Mouse (Mus musculus): ENCODE results near the gene Tceal7.
"Not testable (repeated sequence)": the region's sequence is repeated elsewhere in the genome, so short reads cannot be mapped to it uniquely, and the experiment has no call there.

Tceal7 gene

DNA sequence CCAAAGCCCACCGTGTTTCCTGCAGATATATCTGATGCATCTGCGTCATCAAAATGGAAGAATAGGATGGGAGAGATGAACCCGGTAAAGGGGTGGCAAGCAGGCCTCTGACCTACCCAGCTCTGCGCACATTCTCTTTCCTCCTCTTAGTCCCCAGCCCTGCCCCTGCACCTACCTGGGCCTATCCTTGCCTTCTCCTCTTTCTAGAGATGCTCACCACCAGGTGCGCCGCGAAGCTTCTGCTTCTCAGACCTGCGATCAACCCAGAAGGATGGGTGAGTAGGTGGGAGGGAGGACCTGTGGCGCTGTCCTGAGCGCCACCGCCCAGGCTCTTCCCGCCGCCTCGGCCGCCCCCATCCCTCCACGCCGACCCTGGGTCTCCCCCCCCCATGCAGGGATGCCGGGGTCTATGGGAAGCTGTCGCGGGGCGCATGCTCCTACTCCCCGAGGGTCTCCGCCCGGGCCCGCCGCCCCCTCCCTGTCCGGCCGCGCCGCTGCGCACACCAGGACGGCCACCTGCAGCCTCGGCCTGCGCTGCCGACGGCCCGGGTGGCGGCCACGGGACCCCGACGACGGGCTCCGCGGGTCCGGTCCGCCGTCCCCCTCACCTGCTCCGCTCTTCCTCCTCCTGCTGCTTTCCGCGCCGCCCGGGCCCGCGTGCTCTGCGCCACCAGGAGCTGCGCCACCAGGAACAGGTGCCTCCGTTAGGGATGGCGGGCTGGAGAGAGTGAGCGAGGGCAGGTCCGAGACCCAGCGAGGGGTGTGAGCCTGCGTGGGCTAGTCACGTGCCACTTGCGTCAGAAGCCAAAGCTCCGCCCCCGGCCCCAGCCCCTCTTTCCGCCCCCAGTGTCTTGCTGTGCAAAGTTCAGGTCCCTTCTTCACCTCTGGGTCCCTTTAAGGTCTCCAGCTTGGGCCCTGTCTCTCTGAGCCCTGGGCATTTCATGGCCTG is at the start of gene Tceal7, which contains the start of gene Bex1:
Gene Tceal7 (plus strand): TSS at position 51 of the 949 bp plus-strand sequence.
Gene Bex1 (minus strand): TSS at position 785 of the 949 bp plus-strand sequence.
- not testable (repeated sequence) for DNase-seq

DNA sequence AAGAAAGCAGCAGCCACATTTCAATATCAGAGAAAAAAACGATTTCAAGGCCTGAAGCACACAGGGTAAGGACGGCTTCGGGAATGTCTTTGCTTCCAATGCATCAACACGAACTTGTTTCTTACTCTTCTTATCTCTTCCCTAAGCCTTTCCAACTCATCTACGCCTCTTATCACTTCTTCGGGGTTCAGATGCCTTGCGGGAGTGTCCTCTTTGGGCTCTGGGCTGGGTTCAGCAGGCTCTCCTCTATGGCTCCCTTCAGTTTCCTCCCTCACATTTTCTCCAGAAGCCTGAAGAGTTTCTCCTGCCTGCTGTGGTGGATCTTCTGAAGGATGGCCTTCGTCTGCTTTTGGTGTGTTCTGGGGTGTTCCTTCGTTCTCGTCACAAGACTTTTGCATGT is 44.0 kb upstream of the Tceal7 start:
- DNase-seq = no peak

DNA sequence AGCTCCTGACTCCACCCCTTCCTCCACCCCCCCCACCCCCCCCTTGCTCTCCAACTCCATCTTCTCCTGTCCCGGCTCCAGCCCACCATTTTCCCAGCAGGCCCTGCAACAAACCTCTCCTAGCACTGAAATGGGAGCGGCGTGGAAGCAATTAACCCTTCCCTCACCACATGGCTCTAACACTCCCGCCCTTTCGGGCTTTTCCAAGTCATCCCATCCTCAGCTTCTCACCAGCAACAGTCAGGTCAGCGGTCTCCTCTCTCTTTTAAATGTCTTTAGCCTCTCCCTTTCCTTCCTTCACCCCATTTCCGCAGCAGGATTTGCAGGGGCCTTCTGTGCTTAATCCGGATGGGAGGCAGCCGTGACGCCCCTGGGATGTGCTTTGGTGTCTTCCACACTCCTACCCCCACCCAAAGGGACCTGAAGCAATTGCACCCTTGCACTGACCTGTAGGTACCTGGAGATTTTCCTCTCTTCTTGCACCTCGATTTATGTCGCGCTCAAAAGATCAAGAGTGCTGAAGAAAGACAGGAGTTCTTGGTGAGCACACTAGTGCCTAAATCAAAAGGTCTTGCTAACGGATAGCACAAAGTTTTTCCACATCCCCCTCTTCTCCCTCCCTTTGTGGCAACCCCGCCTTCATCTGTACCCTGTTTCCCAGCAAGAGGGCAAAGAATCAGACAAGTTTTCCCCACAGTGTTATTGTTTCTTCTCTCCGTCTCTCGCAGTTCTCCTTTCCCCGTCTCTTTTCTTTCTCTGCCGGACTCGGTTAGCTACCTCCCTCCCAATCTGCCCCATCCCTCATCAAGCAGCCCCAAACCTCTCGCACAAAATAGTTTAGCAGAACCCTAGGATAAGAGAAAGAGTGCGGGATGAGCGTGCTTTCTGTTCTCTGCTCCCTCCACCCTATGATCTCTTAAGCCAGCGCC is 43.1 kb upstream of the Tceal7 start:
- peak; percentile 44 for DNase-seq

DNA sequence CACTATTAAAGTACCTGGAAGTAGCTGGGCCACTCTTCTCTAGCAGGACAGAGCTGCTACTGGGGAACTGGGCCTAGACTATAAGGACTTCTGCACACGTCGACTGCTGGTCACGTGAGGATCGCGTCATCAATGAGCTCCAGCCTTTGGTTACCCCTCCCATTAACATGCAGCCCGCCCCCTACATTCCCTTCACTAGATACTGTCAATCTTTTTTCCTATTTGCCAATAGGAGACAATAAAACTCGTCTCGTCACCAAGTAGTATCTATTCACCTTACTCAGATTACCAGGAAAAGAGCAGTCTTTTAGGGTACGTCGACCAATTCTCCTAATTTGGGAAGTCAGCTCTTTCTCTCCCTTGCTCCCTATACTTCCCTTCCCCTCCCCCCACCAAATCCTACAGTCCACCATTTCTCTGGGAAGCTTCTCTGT is 42.4 kb upstream of the Tceal7 start, which contains the start of gene Tceal8:
Gene Tceal8 (minus strand): TSS at position 225 of the 434 bp plus-strand sequence.
- peak; percentile 65 for DNase-seq

DNA sequence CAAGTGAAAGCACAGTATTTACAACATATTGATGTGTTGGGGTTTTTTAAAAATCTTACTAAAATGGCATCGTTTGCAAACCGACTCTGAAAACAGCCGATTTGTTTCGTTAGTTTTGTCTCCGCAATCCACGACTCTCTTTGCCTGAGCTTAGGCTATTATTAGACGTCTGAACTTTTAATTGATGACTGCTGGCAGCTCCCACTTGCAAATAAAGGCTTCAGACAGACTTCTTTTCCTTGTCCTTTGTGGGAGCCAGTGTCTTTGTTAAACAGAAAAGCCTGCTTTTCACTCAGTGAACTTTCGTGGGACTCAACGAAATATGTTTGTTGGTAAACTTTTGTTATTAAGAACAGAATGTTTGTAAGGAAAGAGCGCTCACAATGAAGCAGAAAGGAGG is 41.8 kb upstream of the Tceal7 start:
- no peak for DNase-seq

DNA sequence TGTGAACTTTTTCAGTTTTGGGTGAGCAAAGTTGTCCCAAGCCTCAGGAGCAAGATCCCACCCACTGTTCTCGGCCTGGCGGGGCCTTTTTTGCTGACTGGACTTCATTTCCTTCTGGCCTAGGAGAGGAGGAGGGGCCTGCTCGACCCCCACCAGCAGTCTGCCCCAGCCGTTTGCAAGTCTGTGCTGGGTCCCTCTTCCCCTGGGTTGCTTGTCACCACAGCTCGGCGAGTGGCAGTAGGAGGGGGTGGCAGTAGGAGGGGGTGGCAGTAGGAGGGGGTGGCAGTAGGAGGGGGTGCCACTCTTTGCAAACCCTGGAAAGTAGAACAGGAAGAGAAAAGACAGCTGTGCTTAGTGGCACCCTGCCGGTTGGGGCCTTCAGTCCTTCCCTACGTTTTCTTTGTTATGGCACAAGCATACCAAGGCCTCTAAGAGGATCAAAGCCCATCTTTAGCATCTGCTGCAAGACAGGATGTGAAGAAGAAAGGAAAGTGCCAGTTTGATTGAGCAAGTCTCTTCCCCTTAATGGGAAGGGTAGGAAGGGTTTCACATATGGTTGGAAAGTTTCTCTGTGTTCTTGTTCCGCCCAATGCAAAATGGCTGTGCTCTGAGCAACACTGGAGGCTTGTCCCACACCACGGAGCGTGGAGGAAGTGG is 33.6 kb upstream of the Tceal7 start:
- no peak for DNase-seq

DNA sequence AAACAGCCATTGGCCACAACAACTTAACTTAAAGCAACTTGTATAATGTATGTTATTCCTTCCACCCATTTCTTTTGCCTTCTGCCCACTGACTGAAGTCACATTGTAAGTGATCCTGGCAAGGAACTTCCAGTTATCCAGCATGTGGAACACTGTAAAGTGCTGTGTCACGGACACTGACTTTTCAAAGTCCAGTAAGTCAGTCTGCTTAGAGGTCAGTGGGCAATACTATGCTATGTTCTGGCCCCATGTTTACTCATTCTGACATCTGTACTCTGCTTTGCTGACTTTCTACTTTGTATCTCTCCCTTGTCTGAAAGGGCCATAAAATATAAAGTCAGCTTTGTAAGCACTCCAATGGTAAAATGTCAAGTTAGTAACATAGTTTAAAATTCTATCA is 31.5 kb upstream of the Tceal7 start:
- no peak for DNase-seq

DNA sequence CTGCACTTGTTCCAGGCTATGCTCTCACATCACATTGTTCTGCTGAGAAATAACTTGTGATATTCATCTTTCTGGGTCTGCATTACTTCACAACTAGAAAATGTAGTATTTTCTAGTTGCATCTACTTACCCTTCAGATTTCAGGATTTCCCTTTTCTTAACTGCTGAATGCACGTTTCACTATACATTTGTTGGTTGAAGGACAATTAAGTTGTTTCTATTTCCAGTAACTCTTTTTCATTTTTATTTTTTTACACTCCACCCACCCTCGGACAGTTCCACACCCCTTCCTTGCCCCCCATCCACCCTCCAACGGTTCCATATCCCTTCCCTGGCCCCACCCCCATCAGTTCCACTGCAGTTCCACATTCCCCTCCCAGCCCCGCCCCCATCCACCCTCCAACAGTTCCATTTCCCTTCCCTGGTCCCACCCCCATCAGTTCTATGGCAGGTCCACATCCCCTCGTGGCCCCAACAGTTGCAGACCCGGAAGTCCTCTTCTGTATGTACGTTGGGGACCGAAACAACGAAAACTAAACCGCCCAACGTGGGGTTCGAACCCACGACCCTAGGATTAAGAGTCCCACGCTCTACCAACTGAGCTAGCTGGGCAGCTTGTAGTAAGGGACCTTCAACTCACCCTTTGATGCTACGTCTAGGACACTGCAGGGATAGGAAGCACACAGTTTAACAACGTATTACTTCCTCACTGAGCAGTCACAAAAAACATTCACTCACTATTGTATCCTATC is 19.2 kb upstream of the Tceal7 start:
- no peak for DNase-seq

DNA sequence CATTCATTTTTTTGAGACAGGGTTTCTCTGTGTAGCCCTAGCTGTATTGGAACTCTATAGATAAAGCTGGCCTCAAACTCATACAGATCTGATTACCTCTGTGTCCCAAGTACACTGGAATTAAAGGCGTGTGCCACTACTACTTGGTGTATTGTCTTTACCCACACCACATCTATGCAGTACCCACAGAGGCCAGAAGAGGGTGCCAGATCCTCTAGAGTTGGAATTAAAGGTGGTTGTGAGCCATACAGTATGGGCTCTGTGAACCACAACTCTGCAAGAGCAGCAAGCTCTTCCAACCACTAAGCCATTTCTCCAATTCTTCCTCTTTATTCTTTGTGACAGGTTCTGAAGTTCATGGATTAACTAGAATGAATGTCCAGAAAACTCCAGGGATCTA is 17.7 kb upstream of the Tceal7 start:
- peak; percentile 28 for DNase-seq

DNA sequence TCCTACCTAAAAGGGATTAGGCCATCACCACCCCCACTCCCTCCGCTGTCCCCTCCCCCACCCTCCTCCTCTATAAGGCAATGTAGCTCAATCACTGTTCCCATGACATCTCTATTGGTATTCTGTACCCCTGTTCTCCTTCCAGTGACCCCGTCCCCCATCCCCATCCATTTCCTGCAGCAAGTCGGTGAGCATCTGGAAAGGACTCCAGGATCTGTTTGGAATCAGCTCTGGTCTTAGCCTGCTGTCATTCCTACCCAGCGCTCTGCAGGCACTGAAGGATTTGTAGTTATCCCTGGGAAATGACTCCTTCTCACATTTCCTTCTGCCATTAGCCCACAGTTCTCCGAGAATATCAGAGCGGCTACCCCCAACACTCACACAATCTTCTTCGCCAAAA is 11.3 kb upstream of the Tceal7 start:
- no peak for DNase-seq

DNA sequence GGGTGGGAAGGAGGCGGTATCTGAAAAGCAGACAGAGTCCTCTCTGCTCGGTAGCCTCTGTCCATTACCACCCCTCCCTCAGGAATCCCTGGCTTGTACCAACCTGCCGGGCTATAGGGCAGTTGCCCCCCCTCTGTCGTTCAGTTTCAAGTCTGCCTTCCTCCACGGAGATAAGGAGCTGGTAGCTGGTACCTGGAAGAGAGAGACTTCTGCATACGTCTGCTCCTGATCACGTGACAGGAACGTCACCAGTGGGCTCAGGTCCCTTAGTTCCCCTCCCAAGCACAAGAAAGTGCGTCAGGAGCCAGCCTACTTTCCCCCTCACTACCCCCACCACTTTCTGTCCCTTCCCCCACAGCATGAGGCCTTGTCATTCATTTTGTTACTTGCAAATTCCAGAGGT is 10.9 kb upstream of the Tceal7 start, which contains the start of gene Tceal5:
Gene Tceal5 (minus strand): TSS at position 213 of the 403 bp plus-strand sequence.
- DNase-seq = peak; percentile 45

DNA sequence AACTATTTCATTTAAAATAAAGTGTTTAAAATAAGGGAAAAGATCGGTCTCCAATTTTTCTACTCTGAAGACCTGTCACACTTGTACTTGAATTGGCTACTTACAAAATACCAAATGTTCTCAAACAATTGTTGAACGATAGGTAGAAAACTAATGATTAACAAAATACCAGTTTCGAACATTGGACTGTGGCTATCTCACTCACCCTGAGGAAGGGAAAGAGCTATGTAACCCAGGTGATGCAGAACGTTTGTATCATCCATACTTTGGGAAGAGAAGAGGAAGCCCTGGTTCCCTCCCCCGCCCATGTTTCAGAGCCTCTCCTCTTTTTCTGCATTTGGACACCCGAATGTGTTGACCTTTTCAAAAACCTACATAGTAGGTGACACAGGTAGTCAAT is 10.2 kb upstream of the Tceal7 start:
- DNase-seq = no peak

DNA sequence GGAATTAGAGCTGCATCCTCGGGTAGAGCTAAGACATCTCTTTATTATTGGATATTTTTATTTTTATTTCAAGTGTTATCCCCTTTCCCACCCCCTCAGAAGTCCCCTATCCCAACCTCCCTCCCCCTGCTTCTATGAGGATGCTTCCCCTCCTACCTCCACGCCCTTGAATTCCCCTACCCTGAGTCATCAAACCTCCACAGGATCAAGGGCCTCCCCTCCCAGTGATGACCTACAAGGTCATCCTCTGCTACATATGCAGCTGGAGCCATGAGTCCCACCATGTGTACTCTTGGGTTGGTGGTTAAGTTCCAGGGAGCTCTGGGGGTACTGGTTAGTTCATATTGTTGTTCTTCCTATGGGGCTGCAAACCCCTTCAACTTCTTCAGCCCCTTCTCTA is 1.2 kb upstream of the Tceal7 start:
- no peak for DNase-seq

DNA sequence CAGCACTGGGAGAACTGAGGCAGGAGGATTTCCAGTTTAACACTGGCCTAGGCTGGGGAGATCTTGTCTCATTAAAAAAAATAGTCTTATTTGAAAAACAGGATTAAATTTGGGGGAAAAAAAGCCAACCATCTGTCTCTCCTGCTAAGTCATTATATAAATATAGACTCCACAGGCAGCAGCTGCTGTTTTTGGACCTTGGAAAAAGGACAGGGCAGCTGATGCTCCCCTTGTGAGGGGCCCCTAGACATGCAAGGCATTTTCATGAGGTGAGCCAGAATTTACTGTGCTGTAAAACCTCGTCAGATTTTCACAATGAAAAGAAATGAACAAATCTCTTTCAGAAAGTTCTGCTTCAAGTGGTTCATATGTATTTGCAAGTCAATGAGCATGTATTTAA is 1.7 kb downstream of the Tceal7 start:
- no peak for DNase-seq

DNA sequence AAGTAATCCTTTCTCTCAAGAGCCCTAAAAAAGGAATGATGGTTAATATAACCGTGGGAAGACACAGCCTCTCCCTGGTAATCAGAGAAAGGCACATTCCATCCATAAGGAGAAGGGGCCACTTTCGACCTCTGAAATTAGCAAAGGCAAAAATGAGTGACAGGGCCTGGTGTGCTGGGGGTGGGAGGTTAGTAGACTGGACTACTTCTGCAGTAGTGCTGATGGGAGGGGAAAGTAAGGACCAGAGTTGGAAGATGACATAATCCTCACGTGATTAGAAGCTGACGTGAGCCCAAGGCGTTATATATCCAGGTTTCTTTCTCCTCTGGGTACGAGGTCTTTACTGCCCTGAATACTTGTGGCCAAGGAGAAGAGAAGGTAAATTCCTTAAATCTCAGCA is 9.1 kb downstream of the Tceal7 start:
- no peak for DNase-seq

DNA sequence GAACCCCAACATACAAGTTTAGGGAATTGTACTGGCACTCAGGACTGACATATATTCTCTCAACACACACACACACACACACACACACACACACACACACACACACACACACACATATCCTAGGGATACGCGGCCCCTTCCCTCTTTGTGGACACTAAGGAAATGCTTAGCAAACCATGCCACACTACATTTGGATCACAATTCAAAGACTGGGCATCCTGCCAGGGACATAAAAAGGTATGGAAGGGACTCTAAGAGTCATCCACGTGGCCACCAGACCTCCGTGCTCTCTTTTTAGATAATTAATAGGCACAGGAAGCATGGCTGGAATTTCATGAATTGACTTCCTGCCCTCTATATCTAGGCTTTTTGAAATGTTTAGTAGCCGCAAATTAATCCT is 13.2 kb downstream of the Tceal7 start:
- DNase-seq = no peak

DNA sequence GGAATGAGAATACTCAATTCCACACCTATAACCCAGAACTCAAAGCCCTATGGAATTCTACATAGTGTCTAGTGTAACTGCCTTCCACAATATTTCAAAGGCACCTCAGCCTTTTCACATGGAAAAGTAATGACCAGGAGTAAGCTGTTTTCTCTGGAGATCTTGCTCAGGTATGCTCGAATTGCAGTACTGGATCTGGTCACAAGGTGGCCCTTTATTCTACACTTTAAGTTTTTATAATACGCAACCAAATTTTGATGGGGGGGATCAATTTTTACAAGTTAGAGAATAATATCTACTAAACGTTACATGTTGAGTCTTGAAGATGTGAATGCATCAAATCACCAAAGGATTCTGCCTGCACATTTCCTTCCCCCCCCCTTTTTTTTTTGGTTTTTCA is 23.5 kb downstream of the Tceal7 start:
- DNase-seq = peak; percentile 45

DNA sequence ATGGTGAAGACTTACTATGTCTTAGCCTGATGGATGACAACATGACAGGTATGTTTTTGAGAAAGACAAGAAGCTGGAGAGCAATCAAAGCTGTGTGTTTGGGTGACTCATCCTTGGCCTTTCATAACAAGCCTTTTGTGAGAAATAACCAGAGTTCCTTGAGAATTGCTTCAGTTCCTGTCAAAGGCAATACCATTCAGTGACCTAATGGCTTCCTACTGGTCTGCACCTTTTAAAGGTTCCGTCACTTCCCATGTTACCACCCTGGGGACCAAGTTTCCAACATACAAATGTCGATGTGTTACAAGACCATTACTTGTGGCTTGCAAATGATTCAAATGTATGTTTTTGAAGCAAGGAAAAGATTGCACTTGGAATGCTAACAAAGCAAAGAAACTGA is 28.6 kb downstream of the Tceal7 start:
- no peak for DNase-seq

DNA sequence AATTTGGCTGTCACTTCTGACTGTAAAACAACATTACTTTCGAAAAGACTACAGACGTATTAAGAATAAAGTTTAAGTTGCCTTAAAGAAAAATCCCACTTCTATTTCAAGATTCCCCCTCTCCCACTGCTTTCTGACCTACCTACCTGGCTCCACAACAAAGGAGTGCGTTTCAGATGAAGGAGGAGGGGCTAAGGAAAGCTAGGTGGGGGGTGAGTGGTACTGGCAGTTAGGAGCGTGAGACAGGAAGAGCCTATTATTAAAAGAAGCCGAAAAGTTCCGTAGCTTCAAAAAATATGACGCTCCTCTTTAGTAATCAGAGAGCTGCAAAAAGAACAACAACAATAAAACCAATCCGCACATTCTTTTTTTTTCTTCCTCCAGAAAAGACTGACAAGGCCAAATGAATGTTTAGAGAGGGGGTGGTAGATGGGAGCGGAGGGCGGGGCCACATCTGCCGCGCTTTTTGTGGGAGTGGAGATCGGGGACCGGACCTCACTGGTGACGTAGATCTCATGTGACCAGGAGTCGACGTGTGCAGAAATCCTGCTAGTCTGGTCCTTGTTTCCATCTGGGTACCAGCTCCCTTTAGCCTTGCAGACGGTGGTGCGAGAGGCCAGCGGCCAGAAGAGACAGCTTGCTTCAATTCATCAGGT is 30.1 kb downstream of the Tceal7 start, which contains the start of gene Tceal9:
Gene Tceal9 (plus strand): TSS at position 506 of the 656 bp plus-strand sequence.
- peak; percentile 54 for DNase-seq

DNA sequence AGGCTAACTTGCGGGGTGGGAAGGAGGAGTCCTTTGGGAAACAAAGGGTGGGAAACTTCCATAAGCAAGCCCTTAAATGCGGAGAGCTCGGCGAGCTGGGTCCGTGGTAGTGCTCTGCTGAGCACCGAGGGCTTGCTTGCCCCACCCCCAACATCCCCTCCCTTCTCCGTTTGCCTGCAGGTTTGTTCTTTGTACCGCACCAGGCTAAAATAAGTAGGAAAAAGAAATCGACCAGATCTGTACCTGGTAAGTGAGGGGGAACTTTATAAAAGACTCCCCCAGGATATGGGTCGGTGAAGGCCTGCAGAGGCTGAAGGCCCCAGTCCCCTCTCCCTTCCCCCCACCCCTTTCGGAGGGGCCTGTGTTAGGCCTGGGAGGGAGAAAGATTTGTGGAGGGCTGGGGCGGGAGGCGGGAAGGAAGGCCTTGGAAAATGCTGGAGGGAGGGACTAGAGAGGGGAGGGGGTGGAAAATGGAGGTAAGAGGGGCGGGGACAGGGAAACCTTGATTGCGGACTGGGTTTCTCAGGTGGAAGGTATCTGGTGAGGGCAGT is 31.0 kb downstream of the Tceal7 start:
- DNase-seq = peak; percentile 14

DNA sequence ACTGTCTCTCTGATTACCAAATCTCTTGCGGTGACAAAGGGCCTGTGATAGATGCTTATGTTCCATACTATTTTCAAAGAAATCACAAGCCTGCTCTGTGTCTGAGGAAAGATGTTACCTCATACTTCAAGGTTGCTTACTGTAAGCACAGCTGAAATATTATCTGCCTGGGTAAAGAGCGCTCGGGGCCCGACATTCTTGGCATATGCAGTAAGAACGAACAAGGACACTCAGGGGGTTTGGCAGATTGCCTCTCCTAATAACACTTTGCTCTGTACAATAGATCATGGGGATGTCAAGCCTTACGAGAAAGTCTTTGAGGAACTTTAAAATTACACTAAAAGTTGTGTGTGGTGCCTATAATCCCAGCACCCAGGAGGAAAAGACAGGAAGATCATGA is 34.2 kb downstream of the Tceal7 start:
- no peak for DNase-seq
